Mouse (Mus musculus) heart, postnatal 0 days (tissue): ENCODE data around the gene Stab2.

Experiments
- CTCF ChIP-seq: IDR thresholded peaks from 2 replicates; pipeline ENCODE4 v1.5.1; 2016; ENCODE audit warnings: antibody characterized with exemption, control low read depth, low read depth
- EP300 ChIP-seq: IDR thresholded peaks from 2 replicates; pipeline ENCODE4 v1.6.1; 2016; ENCODE audit warnings: antibody characterized with exemption, low read depth

DNA sequence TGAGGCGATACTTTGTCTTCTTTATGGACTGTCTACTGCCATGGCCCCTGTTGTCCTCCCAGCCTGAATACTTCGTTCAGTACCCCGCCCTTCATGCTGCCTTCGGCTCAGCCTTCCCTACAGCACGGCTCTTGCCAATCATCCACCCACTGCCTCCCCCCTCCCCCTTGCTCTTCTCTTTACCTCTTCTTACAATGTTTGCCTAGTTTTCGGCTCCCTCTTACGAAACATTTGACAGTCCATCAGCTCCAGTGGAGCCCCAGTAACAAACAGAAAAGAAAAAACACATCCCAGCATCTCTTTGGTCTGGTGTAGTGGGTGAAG is 35.4 kb downstream of the Stab2 start:
- TF ChIP-seq CTCF, result no peak
- TF ChIP-seq EP300, result no peak
